Mouse (Mus musculus) hindbrain, embryonic 15.5 days (tissue): ENCODE measurements around the gene Dnajb11. TPM values are rescaled to one million over a fixed set of nuclear protein-coding genes. Genes with fewer than 3 reads are reported as not detected.

Experiments used
- ATAC-seq: fragments of 200-750 bp; cut with Nextera tagmentation; 2 replicates; pipeline ENCODE4 v1.8.0; 2017; ENCODE audit warnings: low read depth, moderate number of reproducible peaks, moderate TSS enrichment; ENCODE audit not compliant: low FRiP score
- H3K27ac ChIP-seq: fragments of 300-500 bp; sonication (generic); replicated peaks from 2 replicates; pipeline ENCODE4 v1.5.1; 2015; ENCODE audit warnings: mild to moderate bottlenecking, inconsistent platforms
- H3K27me3 ChIP-seq: fragments of 300-500 bp; sonication (generic); 2 replicates; pipeline ENCODE4 v1.6.1; 2015; ENCODE audit warnings: control low read depth, inconsistent platforms
- H3K36me3 ChIP-seq: fragments of 300-500 bp; sonication (generic); 2 replicates; pipeline ENCODE4 v1.6.1; 2015; ENCODE audit warnings: control low read depth, inconsistent platforms
- H3K4me1 ChIP-seq: fragments of 300-500 bp; sonication (generic); replicated peaks from 2 replicates; pipeline ENCODE4 v1.6.1; 2015; ENCODE audit warnings: control low read depth, inconsistent platforms
- H3K4me2 ChIP-seq: fragments of 300-500 bp; sonication (generic); 2 replicates; pipeline ENCODE4 v1.6.1; 2015; ENCODE audit warnings: moderate library complexity, mild to moderate bottlenecking, inconsistent platforms
- H3K4me3 ChIP-seq: fragments of 300-500 bp; sonication (generic); 2 replicates; pipeline ENCODE4 v1.5.1; 2015; ENCODE audit warnings: mild to moderate bottlenecking, inconsistent platforms
- H3K9ac ChIP-seq: fragments of 300-500 bp; sonication (generic); 2 replicates; pipeline ENCODE4 v1.6.1; 2015; ENCODE audit warnings: inconsistent platforms
- H3K9me3 ChIP-seq: fragments of 300-500 bp; sonication (generic); 2 replicates; pipeline ENCODE4 v1.6.1; 2016; ENCODE audit warnings: control low read depth, inconsistent platforms
- WGBS: fragments of 180-500 bp; shearing (Covaris S2); methylation state at CpG from one replicate; pipeline ENCODE4 v1.1.7; 2015; 5-methylcytosine and 5-hydroxymethylcytosine counted together
- polyA plus RNA-seq: library from polyadenylated mRNA; unstranded; fragments of >200 nt; fragmentation: Nextera tagmentation; extraction: Ambion mirVana; gene quantifications from 2 replicates; pipeline ENCODE4 v1.2.1, GENCODE M21; 2015

Dnajb11 gene
- polyA plus RNA-seq, 1 experiment from 2014 or later: 100 TPM

- Histone ChIP-seq H3K4me1 (no peaks in the 10 kb centered on the region), H3K9me3 (no peaks in the 10 kb centered on the region), H3K36me3 (no peaks in the 10 kb centered on the region), H3K27ac (no peak overlapping the region), H3K27me3 (no peaks in the 10 kb centered on the region), H3K9ac (no peak overlapping the region), H3K4me2 (no peak overlapping the region), H3K4me3 (no peak overlapping the region)
- 78% methylated on average over 6 of the region's 6 CpGs for WGBS
- no peak for ATAC-seq
These were observed 55.2 kb downstream of the Dnajb11 start for GRCm38 (mm10) chr16:22912886-22913285.

- H3K9me3 ChIP-seq: no peaks in the 10 kb centered on the region
- no peaks in the 10 kb centered on the region for H3K4me1 ChIP-seq
- H3K4me3 ChIP-seq: no peak overlapping the region
- no peak overlapping the region for H3K27ac ChIP-seq
- H3K27me3 ChIP-seq: no peaks in the 10 kb centered on the region
- H3K36me3 ChIP-seq: no peaks in the 10 kb centered on the region
- ATAC-seq: no peak
- H3K9ac ChIP-seq: no peak overlapping the region
- no peak overlapping the region for H3K4me2 ChIP-seq
These were observed 56.6 kb downstream of the Dnajb11 start for GRCm38 (mm10) chr16:22914276-22914675.

- ATAC-seq: no peak
- 91% methylated on average over 5 of the region's 5 CpGs for WGBS
These were observed 60.4 kb downstream of the Dnajb11 start, which contains the start of gene Fetub for GRCm38 (mm10) chr16:22918034-22918433. Gene Fetub, plus strand, starts transcription at chr16:22918334.

GRCm38 (mm10) chr16:22918664-22919312, 61.1 kb downstream of the Dnajb11 start:
- Histone ChIP-seq H3K27me3 (no peaks in the 10 kb centered on the region), H3K9me3 (no peaks in the 10 kb centered on the region), H3K9ac (no peak overlapping the region), H3K27ac (no peak overlapping the region), H3K4me1 (no peaks in the 10 kb centered on the region), H3K4me3 (no peak overlapping the region), H3K4me2 (no peak overlapping the region), H3K36me3 (no peaks in the 10 kb centered on the region)
- 79% methylated on average over 15 of the region's 15 CpGs for WGBS
- ATAC-seq: no peak

More at GRCm38 (mm10) chr16:22918034-22918433, 60.4 kb downstream of the Dnajb11 start, which contains the start of gene Fetub:
- Histone ChIP-seq H3K9ac (no peak within 1 kb of the TSS), H3K36me3 (no peaks in the 10 kb centered on the region), H3K4me2 (no peak within 1 kb of the TSS), H3K27me3 (no peaks in the 10 kb centered on the region), H3K9me3 (no peaks in the 10 kb centered on the region), H3K27ac (no peak within 1 kb of the TSS), H3K4me3 (no peak within 1 kb of the TSS), H3K4me1 (no peaks in the 10 kb centered on the region)

GRCm38 (mm10) chr16:22919971-22920854, 62.6 kb downstream of the Dnajb11 start:
- WGBS: 72% methylated on average over 18 of the region's 18 CpGs
- Histone ChIP-seq H3K4me1 (no peaks in the 10 kb centered on the region), H3K4me3 (no peak overlapping the region), H3K36me3 (no peaks in the 10 kb centered on the region), H3K9ac (no peak overlapping the region), H3K4me2 (no peak overlapping the region), H3K27me3 (no peaks in the 10 kb centered on the region), H3K9me3 (no peaks in the 10 kb centered on the region), H3K27ac (no peak overlapping the region)
- ATAC-seq: no peak

- Histone ChIP-seq H3K36me3 (no peaks in the 10 kb centered on the region), H3K4me1 (no peaks in the 10 kb centered on the region), H3K27me3 (no peaks in the 10 kb centered on the region), H3K27ac (no peak overlapping the region), H3K4me2 (no peak overlapping the region), H3K9me3 (no peaks in the 10 kb centered on the region), H3K4me3 (no peak overlapping the region), H3K9ac (no peak overlapping the region)
- 97% methylated on average over 5 of the region's 5 CpGs for WGBS
- ATAC-seq: no peak
These were observed 64.1 kb downstream of the Dnajb11 start for GRCm38 (mm10) chr16:22921761-22922160.

GRCm38 (mm10) chr16:22922433-22922832, 64.8 kb downstream of the Dnajb11 start:
- H3K4me2 ChIP-seq: no peak overlapping the region
- WGBS: 90% methylated on average over 4 of the region's 4 CpGs
- no peak overlapping the region for H3K9ac ChIP-seq
- H3K4me1 ChIP-seq: no peaks in the 10 kb centered on the region
- ATAC-seq: no peak
- H3K9me3 ChIP-seq: no peaks in the 10 kb centered on the region
- H3K27me3 ChIP-seq: no peaks in the 10 kb centered on the region
- no peak overlapping the region for H3K27ac ChIP-seq
- no peaks in the 10 kb centered on the region for H3K36me3 ChIP-seq
- H3K4me3 ChIP-seq: no peak overlapping the region

Other genes starting within 250 kb of the Dnajb11 start
- gene Dgkg, start 200.6 kb upstream of the Dnajb11 start, polyA plus RNA-seq: 3.9 and 4.5 TPM in 2 replicates
- gene Crygs, start 46.3 kb upstream of the Dnajb11 start, polyA plus RNA-seq: not detected in 2 replicates
- gene Tbccd1, start 176 bp upstream of the Dnajb11 start, polyA plus RNA-seq: 19.6 and 24.8 TPM in 2 replicates
- gene Ahsg, start 33.4 kb downstream of the Dnajb11 start, polyA plus RNA-seq: 0.12 and 0.36 TPM in 2 replicates
- gene Fetub, start 60.5 kb downstream of the Dnajb11 start, polyA plus RNA-seq: not detected in 2 replicates
- gene Hrg, start 93.2 kb downstream of the Dnajb11 start, polyA plus RNA-seq: not detected in 2 replicates
- gene Kng2, start 171.6 kb downstream of the Dnajb11 start, polyA plus RNA-seq: 0.14 TPM in 1 of 2 replicates, not detected in the other
- gene Kng1, start 200.0 kb downstream of the Dnajb11 start, polyA plus RNA-seq: 0.39 TPM in 1 of 2 replicates, not detected in the other
- 323 and 324 TPM in 2 replicates for gene Eif4a2, start 249.6 kb downstream of the Dnajb11 start, polyA plus RNA-seq